Mouse (Mus musculus): ENCODE results near the gene Aacs.

The Aacs gene

DNA sequence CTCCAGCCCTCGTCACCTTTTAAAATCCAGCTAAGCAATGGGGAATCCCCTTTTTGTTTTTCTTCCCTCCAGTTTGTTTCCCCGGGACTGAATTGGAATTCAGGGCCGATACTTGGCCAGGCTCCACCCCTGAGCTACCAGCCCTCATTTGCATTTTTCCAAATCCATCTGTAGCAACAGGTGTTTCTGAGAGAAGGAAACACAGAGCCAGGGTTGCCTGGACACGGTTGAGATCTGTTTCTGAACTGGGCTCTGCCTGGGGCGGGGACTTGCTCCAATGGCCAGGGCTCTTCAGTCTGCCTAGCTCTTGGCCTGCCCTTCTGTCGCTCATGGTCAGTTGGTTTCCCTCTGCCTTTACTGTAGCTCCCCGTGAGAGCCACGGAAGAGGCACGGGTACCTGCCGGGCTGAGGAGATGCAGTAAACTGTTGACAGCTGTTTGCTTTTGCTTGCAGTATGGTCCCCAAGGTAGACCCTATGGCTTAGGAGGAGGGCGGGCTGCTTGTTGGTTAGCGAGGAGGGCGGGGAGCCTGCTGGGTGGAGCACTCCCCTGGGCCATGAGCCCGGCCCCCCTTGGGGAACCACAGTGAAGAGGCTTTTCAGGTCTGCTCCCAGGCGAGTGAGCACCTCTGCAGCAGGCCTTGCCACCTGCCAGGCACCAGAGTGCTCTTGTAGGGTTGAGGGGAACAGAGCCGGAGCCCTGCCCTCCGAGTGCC lies 16.9 kb downstream of the Aacs start:
- in situ Hi-C loops (cut with MboI, MseI): no loop called here

DNA sequence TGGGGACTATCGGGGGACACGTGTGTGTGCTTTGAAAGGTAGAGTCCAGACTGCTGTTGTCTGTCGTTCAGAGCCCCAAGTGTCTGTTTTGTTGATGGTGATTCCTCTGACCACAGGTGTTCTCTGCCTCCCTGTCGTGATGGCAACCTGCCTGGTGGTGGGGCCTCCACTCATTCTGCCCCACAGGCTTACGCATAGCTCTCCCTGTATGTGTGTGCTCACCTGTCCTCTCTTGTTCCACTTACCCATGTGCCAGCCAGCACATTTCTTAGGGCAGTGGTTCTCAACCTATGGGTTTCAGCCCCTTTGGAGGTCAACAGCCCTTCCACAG lies 17.4 kb downstream of the Aacs start:
- in situ Hi-C loops (cut with MboI, MseI): no loop called here

DNA sequence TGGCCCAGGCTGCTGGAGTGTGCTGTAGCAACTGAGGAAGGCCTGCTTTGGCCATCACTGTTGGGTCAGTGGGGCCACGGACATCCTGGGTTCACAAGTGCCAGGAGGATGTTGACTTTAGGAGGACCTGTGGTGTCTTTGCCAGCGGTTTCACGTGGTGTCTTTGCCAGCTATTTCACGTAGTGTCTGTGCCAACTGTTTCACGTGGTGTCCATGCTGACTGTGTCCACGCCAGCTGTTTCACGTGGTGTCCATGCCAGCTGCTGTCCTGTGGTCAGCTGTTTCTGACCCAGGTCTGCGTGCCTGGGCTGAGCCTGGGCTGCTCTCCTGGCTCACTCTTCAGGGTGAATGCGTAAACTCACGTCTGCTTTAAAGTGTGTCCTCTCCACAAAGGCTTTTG lies 20.0 kb downstream of the Aacs start:
- in situ Hi-C loops (cut with MboI, MseI): no loop called here

DNA sequence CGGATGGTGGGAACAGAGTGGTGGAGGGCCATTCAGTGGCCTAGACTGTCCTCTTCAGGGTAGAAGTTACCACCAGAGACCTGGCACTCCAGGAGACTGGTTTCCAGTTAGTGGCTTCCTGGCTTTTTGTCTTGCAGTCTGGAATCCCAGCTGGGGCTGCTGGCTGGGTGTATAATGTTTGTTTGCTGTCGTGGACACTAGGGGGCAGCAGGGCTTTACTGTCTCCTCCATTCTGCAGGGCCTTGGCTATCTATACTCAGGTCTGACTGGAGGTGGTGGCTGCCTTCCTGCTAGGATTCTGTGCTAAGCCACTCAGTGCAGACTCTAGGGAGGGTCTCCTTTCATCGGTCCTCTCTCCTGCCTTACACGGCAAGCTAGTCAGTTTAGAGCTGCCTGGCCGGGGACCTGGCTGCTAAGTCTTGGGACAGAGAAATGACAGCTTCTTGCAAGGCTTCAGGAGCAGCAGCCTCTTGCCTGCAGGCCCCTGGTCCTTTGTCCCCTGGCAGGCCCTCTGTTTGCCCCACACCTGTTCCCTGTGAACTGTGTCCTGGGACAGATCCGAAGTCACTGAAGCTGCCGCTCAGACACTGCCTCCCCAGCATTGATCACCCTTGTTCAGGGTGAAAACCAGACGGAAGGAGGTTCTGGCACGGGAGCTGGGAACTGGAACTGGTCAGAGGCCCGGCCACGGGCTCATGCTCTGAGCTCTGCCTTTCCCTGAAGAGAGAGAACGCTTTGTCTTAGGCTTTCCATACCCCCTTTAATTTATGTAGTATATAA lies 22.4 kb downstream of the Aacs start:
- in situ Hi-C loops (cut with MboI, MseI): no loop called here

DNA sequence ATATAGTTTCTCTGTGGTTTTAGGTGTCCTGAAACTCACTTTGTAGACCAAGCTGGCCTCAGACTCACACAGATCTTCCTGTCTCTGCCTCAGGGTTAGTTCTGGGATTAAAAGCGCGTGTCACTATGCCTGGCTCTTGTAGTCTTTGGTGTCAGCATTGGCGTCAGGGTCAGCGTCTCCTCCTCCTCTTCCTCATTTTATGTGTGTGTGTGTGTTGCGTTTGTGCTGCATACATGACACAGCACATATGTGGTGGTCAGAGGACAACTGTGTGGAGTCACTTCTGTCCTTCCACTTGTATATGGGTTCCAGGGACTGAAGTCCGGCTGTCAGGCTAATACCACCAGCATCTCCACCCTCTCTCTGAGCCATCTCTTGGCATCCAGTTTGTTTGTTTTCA lies 25.9 kb downstream of the Aacs start:
- in situ Hi-C loops (cut with MboI, MseI): no loop called here

DNA sequence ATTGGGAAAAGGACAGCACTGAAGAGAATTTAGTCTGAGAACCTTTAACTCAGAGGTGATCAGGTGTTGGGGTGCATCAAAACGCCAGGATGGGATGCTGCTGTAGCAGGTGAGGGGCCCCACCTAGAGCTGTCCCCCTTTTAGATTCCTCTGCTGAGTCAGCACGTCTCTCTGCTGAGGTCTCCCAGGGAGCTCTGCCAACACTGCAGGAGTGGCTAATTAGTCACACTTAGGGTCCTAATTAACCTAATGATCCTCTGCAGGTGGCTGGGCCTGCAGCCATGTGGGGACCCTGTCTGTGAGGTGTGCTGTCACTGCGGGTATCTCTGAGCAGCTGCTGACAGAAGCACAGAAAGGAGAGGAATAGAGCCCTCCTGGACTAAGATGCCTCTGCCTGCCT lies 26.6 kb downstream of the Aacs start:
- in situ Hi-C loops (cut with MboI, MseI): no loop called here

DNA sequence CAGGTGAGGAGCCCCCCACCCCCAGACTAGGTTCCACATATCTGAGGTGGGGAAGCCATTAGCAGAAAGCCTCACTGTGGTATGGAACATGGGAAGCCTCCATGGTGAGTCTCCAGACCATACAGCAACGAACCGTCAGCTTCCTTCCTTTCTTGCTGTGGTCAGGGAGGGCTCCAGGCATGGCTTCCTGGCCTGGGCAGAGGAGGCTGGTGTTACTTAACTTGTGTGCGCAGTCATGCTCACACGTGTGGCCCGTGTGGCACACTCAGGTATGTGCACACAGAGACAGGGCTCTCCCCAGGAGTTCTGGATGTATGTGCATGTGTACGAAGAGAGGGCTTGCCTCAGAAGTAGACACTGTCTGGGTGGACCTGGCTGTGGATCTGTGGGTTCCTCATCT lies 28.0 kb downstream of the Aacs start:
- in situ Hi-C loops (cut with MboI, MseI): no loop called here

DNA sequence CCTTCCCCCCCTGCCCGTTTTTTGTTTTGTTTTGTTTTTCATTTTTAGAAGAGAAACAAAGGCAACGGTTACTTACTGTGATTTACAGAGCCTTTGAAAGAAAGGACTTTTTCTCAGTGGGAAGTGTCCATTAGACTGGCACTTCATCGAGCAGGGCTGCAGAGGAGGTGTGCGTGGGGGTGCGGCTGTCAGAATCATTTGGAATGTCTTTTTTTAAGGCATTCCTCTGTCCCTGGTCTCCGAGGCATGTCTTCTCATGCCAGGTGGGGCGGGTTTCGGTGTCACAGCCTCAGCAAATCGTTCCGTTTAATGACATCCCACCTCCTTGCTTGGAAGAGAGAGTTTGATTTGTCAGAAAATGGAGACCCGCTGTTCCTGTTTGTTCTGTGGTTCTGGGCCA lies 29.1 kb downstream of the Aacs start:
- in situ Hi-C loops (cut with MboI, MseI): no loop called here

DNA sequence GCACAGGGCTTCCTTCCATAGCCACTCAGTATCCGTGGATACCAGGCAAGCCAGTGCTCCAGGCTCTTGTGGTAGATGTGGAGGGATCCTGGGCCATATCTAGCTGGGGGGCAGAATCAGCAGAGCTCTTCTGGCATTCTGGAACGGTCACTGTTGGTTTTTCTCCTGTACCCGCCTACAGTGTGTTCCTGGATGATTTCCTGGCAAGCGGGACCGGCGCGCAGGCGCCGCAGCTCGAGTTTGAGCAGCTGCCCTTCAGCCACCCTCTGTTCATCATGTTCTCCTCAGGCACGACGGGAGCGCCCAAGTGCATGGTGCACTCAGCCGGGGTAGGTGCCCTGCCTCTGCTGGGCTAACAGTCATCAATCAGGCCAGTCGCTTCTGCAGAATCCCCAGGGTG lies 30.4 kb downstream of the Aacs start:
- in situ Hi-C loops (cut with MboI, MseI): no loop called here

DNA sequence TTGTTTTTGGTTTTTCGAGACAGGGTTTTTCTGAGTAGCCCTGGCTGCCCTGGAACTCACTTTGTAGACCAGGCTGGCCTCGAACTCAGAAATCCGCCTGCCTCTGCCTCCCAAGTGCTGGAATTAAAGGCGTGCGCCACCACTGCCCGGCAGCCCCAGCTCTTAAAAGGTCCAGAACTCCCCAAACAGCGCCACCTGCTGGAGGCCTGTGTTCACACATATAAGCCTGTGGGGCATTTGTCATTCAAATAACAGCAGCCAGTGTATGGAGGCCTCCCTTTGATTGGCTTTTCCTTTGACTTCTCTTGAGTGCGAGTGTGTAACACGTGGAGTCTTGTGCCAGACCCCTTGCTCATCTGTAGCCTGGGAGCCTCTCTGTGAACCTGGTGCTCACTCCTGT lies 32.0 kb downstream of the Aacs start:
- in situ Hi-C loops (cut with MboI, MseI): no loop called here

DNA sequence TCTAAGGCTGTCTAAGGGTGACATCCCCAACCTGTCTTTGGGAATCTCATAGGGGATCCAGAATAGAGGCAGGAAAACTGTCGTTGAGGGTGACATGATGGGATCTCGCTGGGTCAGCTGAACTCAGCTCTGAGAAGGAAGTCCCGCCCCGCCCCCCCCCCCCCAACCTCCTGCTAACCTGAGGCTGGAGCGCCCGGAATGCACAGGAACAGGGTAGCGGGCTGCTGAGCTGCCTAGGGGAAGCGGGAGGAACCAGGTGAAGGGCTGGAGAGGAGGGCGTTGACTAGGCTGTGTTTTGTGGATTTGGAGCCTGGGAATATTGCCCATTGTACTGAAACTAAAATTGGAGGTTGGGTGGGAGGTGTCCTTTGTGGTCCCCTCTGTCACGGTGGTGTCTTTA lies 32.4 kb downstream of the Aacs start:
- in situ Hi-C loops (cut with MboI, MseI): no loop called here

DNA sequence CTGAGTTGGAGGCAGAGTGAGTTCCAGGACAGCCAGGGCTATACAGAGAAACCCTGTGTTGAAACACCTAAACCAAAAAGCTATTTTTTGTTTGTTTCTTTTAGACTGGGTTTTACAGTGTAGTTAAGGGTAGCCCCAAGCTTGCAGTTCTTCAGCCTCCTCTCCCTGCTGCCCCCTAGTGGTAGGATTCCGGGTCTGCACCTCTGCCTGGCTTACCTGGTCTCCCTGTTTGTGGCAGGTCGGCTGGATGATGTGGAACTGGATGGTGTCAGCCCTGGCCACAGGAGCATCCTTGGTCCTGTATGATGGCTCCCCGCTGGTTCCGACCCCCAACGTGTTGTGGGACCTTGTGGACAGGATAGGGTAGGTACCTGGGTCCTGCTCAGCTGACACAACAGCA lies 33.9 kb downstream of the Aacs start:
- in situ Hi-C loops (cut with MboI, MseI): no loop called here

DNA sequence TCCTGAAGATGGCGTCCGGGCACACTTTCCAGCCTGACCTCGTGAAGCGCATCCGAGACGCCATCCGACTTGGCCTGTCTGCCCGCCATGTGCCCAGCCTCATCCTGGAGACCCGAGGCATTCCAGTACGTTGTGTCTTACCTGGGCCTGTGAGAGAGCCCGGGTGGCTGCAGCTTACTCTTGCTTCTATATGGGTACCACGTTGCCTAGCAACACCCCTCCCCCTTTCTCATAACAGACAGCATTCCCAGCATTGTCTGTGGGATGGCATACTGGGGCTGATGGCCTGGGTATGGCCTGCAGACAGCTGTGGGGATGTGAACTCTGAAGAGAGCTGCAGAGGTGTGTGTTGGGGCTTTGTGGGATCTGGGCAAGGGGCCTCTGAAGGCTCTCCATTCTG lies 39.4 kb downstream of the Aacs start:
- in situ Hi-C loops (cut with MboI, MseI): no loop called here

DNA sequence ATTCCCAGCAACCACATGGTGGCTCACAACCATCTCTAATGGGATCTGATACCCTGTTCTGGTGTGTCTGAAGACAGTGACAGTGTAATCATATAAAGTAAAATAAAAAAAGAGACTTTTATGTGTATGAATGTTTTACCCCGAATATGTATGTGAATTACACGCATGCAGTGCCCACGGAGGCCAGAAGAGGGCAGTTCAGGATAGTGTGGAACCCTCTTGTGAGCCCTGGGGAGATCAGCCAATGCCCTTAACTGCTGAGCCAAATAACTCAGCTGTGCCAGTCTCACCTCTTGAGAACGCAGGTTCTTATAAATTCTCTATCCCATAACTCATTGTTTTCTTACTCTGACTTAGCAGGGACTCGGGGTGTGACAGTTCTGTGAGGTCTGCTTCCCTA lies 43.0 kb downstream of the Aacs start:
- in situ Hi-C loops (cut with MboI, MseI): no loop called here

DNA sequence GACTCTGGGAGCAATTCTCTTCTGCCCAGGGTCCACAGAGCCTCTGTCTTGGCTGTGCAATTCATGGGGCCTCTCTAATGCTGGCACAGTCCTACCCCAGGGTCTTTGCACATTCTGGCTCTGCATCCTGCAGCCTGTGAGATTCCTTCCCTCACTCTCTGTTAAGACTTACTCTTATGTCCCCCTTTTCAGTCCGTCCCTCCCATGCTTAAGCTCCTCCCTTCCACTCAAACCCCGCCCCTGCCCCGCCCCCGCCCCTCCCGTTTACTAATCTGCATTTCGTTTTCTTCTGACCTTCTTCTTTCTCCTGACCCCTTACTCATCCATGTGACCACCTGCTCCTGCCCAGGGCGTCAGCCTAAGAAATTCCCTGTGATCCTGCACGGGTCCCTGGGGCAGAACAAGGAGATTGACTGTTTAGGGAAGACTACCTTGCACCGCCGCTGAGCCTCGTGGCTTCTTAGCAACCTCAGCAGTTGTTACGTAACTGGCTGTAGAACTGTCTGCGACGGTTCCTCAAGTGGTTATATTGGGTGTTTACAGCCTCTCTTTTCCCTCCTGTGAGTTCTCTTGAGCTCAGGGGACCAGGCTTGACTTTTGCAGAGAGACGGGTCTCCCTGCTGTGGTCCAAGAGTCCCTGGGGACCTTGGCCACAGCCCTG lies 45.4 kb downstream of the Aacs start:
- in situ Hi-C loops (cut with MboI, MseI): no loop called here

DNA sequence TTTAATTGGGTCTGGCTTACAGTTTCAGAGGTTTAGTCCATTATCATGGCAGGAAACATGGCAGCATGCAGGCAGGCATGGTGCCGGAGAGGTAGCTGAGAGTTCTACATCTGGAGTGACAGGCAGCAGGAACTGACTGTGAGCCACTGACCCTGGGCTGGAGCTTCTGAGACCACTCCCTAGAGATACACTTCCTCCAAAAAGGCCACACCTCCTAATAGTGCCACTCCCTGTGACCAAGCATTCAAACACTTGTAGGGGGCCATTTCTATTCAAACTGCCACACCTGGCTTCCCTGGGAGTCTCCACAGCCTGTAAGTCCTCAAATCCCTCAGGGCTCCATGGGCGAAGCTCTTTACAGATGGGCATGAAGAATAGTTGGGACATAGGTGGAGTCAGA lies 47.7 kb downstream of the Aacs start:
- in situ Hi-C loops (cut with MboI, MseI): no loop called here

DNA sequence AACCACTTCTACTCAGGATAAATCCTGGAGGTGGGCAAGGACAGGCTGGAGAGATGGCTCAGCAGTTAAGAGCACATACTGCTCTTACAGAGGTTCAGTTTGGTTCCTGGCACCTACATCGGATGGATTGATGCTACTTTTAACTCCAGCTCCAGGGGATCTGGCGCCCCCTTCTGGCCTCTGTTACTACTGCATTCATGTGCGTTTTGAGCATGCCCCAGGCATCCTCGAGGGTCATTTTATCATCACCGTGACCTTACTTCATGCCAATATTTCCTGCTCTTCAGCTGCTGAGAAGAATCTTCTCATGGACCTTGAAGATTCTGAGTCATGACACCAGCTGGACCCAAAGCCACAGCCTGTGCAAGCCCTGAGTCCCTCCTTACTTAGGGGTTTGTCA lies 49.9 kb downstream of the Aacs start:
- in situ Hi-C loops (cut with MboI, MseI): no loop called here

DNA sequence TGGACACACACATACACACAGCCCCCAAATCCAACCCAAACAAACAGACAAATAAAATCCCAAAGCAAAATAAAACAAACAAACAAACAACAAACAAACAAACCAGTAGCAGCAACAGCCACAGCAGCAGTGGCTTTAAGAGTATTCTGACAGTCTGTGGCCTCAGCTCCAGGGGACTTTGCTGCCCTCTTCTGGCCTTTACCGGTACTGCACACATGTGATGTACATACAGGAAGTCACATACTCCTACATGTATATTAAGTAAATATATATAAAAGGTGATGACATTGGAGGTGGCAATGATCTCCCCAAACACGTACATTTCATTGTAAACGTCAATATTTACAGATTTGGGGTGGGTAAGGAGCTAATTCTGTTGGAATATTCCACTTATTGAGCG lies 50.9 kb downstream of the Aacs start:
- in situ Hi-C loops (cut with MboI, MseI): no loop called here

DNA sequence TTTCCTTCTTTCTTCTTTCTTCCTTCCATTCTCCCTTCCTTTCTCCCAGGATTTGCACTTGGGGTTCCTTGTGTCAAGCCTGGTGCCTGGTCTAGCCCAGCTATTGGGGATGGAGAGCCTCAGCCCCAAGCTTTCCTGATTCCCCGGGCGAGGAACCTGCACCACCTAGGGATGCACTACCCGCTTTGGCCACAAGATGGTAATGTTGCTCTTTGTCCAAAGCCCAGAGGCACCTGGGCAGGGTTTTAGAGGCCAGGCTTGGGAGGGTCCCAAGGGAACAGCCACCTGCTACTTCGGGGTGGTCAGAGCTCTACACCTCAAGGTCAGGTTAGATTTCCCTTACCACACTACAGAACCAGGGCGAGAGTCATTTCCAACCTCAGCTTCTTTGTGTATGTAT lies 53.5 kb downstream of the Aacs start:
- in situ Hi-C loops (cut with MboI, MseI): no loop called here

DNA sequence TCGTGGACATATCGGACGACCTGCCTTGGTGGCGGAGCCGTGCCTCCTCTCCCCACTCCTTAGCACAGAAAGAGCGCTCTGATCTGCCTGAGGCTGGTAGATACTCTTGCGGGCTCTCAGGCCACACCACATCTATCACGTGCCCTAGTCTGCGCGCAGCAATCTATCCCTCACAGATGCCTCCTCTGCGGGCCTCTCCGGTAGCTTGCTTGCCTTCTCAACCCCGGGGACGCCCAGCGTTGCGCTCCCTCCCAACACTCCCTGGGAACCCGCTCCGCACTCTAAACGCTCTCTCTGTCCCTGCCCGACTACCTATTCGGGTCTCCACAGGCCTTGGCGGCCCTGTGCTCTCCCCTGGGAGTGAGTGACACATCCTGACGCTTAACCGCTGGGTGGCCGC lies 56.0 kb downstream of the Aacs start, which contains the start of gene Tmem132b:
Tmem132b (plus strand) TSS at position 141 of the 400 bp plus-strand sequence.
- in situ Hi-C loops (cut with MboI, MseI): no loop called here

DNA sequence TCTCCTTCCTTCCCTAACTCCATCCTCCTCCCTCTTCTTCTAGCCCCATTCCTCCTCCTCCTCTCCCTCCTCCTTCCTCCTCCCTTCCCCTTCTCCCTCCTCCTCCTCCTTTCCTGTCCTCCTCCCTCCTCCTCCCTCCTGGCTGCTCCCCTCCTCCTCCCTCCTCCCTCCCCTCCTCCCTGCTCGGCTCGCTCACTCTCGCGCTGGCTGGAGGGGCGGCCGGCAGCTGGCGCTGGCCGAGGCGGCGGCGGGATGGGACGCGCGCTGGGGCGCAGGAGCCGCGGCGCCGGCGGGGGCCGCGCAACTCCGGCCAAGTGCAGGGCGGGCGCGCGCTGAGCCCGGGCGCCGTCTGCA lies 56.6 kb downstream of the Aacs start:
- in situ Hi-C loops (cut with MboI, MseI): no loop called here

DNA sequence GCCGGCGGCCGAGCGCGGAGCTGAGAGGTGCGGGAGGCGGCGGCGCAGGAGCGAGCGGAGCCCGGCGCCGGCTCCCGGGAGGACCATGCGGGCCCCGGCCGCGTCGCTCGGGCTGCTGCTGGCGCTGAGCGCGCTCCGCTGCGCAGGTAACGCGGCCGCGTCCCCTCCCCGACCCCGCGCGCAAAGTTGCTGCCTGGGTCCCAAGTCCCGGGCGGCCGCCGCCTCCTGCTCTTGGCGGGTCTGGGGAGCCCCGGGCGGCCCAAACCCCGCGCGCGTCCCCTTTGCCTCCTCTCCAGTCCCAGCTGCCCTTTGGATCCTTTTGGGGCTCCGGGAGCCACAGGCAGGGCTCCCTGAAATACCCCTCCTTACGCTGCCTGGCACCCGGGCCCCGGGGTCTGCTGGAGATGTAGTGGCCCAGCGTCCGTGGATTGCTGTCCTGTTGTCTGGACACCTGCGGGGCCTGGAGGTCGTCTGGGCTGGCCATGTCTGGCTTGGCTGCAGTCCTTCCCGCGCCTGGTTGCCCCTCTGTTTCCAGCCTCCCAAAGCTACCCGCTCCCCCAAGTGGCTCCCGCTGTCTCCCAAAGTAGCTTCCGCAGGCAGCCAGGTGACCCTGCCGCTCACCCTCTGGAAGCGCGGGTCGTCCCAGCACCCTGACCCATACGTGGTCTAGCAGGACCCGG lies 57.1 kb downstream of the Aacs start:
- in situ Hi-C loops (cut with MboI, MseI): no loop called here
